Mouse (Mus musculus): ENCODE measurements around the gene Slc34a1.

GRCm38 (mm10) chr13:55443799-55444285 lies 45.9 kb downstream of the Slc34a1 start:
- TF ChIP-seq CTCF (IDR thresholded peaks at IDR 0.05; ENCODE audit: control insufficient read depth, insufficient read depth, low read length) (no peak), POLR2A (IDR thresholded peaks at IDR 0.05; ENCODE audit: borderline replicate concordance, control insufficient read depth, low read depth, low read length) (no peak)

Data from bone marrow, adult 2 months (tissue).